Mouse (Mus musculus) hindbrain, embryonic 10.5 days (tissue): ENCODE measurements around the gene Slc7a15. TPM values are rescaled to one million over a fixed set of nuclear protein-coding genes. Genes with fewer than 3 reads are reported as not detected.

Source experiments
- DNase-seq: peaks from one replicate; pipeline ENCODE4 v3.0.0-alpha.2; 2017; ENCODE audit warnings: low spot score
- H3K27ac ChIP-seq: fragments of 300-500 bp; sonication (generic); 2 replicates; pipeline ENCODE4 v1.5.1; 2016; ENCODE audit warnings: mild to moderate bottlenecking, moderate library complexity
- H3K27me3 ChIP-seq: fragments of 300-500 bp; sonication (generic); 2 replicates; pipeline ENCODE4 v1.6.1; 2016; ENCODE audit warnings: mild to moderate bottlenecking; ENCODE audit not compliant: poor library complexity, insufficient read depth, severe bottlenecking
- H3K36me3 ChIP-seq: fragments of 300-500 bp; sonication (generic); 2 replicates; pipeline ENCODE4 v1.6.1; 2016; ENCODE audit warnings: mild to moderate bottlenecking, moderate library complexity
- H3K4me1 ChIP-seq: fragments of 300-500 bp; sonication (generic); replicated peaks from 2 replicates; pipeline ENCODE4 v1.6.1; 2016; ENCODE audit warnings: mild to moderate bottlenecking
- H3K4me3 ChIP-seq: fragments of 300-500 bp; sonication (generic); 2 replicates; pipeline ENCODE4 v1.5.1; 2016; ENCODE audit warnings: mild to moderate bottlenecking, moderate library complexity
- H3K9me3 ChIP-seq: fragments of 300-500 bp; sonication (generic); 2 replicates; pipeline ENCODE4 v1.6.1; 2016; ENCODE audit warnings: mild to moderate bottlenecking, moderate library complexity
- WGBS: fragments of 180-500 bp; shearing (Covaris S2); methylation state at CpG from one replicate; pipeline ENCODE4 v1.1.7; 2016; 5-methylcytosine and 5-hydroxymethylcytosine counted together
- polyA plus RNA-seq: library from polyadenylated mRNA; unstranded; fragments of >200 nt; fragmentation: Nextera tagmentation; extraction: Ambion mirVana; gene quantifications from 2 replicates; pipeline ENCODE4 v1.2.1, GENCODE M21; 2016

The Slc7a15 gene
- polyA plus RNA-seq, 1 experiment from 2014 or later: not detected

GRCm38 (mm10) chr12:8546801-8547200 lies 52.1 kb downstream of the Slc7a15 start:
- no peak for DNase-seq
- no peak overlapping the region for H3K27ac ChIP-seq
- H3K9me3 ChIP-seq: no peaks in the 10 kb centered on the region
- H3K4me1 ChIP-seq: 0 out of 2 replicates have a peak, but pooled peaks cover 4% of the 10 kb centered on the region
- H3K4me3 ChIP-seq: no peak overlapping the region
- 90% methylated on average over 6 of the region's 6 CpGs for WGBS
- no peaks in the 10 kb centered on the region for H3K27me3 ChIP-seq
- H3K36me3 ChIP-seq: no peaks in the 10 kb centered on the region

GRCm38 (mm10) chr12:8545066-8545610 lies 53.7 kb downstream of the Slc7a15 start:
- Histone ChIP-seq H3K9me3 (no peaks in the 10 kb centered on the region), H3K36me3 (no peaks in the 10 kb centered on the region), H3K4me1 (0 out of 2 replicates have a peak, but pooled peaks cover 4% of the 10 kb centered on the region), H3K4me3 (no peak overlapping the region), H3K27me3 (no peaks in the 10 kb centered on the region), H3K27ac (no peak overlapping the region)
- DNase-seq: no peak
- WGBS: 79% methylated on average over 5 of the region's 5 CpGs

- H3K27ac ChIP-seq: no peak overlapping the region
- 0 out of 2 replicates have a peak, but pooled peaks cover 3% of the 10 kb centered on the region for H3K9me3 ChIP-seq
- no peaks in the 10 kb centered on the region for H3K36me3 ChIP-seq
Measured at GRCm38 (mm10) chr12:8542371-8542770, 56.5 kb downstream of the Slc7a15 start.

GRCm38 (mm10) chr12:8539471-8539870 lies 59.4 kb downstream of the Slc7a15 start:
- H3K9me3 ChIP-seq: 0 out of 2 replicates have a peak, but pooled peaks cover 3% of the 10 kb centered on the region
- H3K36me3 ChIP-seq: no peaks in the 10 kb centered on the region
- H3K4me1 ChIP-seq: no peaks in the 10 kb centered on the region
- no peak overlapping the region for H3K27ac ChIP-seq
- WGBS: 89% methylated on average over 13 of the region's 13 CpGs
- no peaks in the 10 kb centered on the region for H3K27me3 ChIP-seq
- H3K4me3 ChIP-seq: no peak overlapping the region
- DNase-seq: no peak

More at GRCm38 (mm10) chr12:8542371-8542770, 56.5 kb downstream of the Slc7a15 start:
- WGBS: 90% methylated on average over 4 of the region's 4 CpGs
- H3K4me3 ChIP-seq: no peak overlapping the region
- DNase-seq: no peak
- 0 out of 2 replicates have a peak, but pooled peaks cover 2% of the 10 kb centered on the region for H3K4me1 ChIP-seq
- no peaks in the 10 kb centered on the region for H3K27me3 ChIP-seq

GRCm38 (mm10) chr12:8537291-8537690 lies 61.6 kb downstream of the Slc7a15 start:
- Histone ChIP-seq H3K9me3 (0 out of 2 replicates have a peak, but pooled peaks cover 3% of the 10 kb centered on the region), H3K27ac (no peak overlapping the region), H3K4me3 (no peak overlapping the region), H3K27me3 (no peaks in the 10 kb centered on the region), H3K4me1 (no peaks in the 10 kb centered on the region), H3K36me3 (no peaks in the 10 kb centered on the region)
- no peak for DNase-seq
- WGBS: 88% methylated on average over 5 of the region's 5 CpGs

- no peak overlapping the region for H3K27ac ChIP-seq
- no peaks in the 10 kb centered on the region for H3K4me1 ChIP-seq
- WGBS: 75% methylated on average over 9 of the region's 9 CpGs
- no peak for DNase-seq
- 0 out of 2 replicates have a peak, but pooled peaks cover 3% of the 10 kb centered on the region for H3K9me3 ChIP-seq
- no peak overlapping the region for H3K4me3 ChIP-seq
- H3K36me3 ChIP-seq: no peaks in the 10 kb centered on the region
- no peaks in the 10 kb centered on the region for H3K27me3 ChIP-seq
Measured at GRCm38 (mm10) chr12:8536221-8536965, 62.5 kb downstream of the Slc7a15 start.

DNA sequence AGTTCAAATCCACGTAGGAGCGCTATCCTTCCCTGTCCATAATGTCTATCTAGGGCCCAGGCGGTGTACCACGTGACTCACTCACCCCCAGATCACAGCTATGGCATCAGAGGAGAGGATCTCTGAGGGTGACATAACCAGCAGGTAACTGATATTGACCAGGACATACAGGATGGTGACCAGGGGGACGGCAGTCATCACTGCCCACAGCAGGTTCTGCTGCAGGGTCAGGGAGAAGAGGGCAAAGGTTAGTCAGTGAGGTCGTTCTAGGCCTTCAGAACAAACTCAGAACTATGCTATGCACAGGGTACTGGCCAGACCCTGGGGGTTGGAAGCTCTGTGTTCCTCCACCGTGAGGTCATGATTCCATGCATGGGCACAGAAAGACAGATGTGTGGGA lies 63.3 kb downstream of the Slc7a15 start:
- Histone ChIP-seq H3K4me1 (no peaks in the 10 kb centered on the region), H3K4me3 (no peak overlapping the region), H3K27me3 (no peaks in the 10 kb centered on the region), H3K27ac (no peak overlapping the region), H3K36me3 (no peaks in the 10 kb centered on the region), H3K9me3 (0 out of 2 replicates have a peak, but pooled peaks cover 3% of the 10 kb centered on the region)
- DNase-seq: no peak
- WGBS: 83% methylated on average over 7 of the region's 7 CpGs

DNA sequence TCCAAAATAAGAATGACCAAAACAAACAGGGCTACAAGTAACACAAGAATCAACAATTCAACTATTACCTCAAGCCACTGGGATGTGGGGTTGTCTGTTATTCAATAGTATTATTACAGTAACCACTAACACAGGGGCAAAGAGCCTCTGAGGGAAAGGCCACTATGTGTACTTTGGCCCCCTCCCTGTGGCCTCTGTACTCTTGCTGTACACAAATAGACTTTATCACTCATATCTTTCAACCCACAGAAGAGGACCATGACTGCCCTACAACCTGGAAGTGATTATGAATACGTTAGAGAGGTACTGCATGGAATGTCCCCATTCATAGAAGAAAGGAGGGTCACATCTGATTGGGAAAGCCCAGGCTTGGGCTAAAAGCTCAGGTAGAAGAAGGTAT lies 64.0 kb downstream of the Slc7a15 start:
- H3K4me1 ChIP-seq: no peaks in the 10 kb centered on the region
- no peak for DNase-seq
- no peak overlapping the region for H3K4me3 ChIP-seq
- H3K9me3 ChIP-seq: 0 out of 2 replicates have a peak, but pooled peaks cover 3% of the 10 kb centered on the region
- no peaks in the 10 kb centered on the region for H3K36me3 ChIP-seq
- 81% methylated on average over 1 of the region's 1 CpGs for WGBS
- no peaks in the 10 kb centered on the region for H3K27me3 ChIP-seq
- H3K27ac ChIP-seq: no peak overlapping the region

- Histone ChIP-seq H3K9me3 (no peaks in the 10 kb centered on the region), H3K27ac (no peak overlapping the region), H3K4me3 (no peak overlapping the region), H3K27me3 (no peaks in the 10 kb centered on the region), H3K36me3 (no peaks in the 10 kb centered on the region), H3K4me1 (no peaks in the 10 kb centered on the region)
- WGBS: 83% methylated on average over 5 of the region's 5 CpGs
- DNase-seq: no peak
Measured at GRCm38 (mm10) chr12:8527770-8528169, 71.1 kb downstream of the Slc7a15 start.

DNA sequence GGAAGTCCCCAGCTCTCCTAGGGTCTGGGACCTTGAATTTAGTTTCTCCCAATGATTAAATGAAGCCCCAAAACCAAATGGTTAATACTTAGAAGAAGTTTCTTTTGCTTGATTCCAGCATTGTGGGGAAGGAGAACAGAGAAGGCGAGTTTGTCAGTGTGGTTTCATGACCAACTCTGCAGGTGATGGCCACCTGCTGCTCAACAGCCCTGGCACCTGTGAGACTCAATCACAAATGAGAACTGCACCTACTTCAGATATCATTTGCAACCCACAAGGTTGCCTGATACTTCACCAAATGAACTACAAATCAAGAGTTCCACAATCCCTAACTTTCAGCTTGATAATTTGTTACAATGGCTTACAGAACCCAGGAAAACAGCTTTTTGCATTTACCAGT lies 71.7 kb downstream of the Slc7a15 start:
- no peak for DNase-seq
- Histone ChIP-seq H3K4me1 (no peaks in the 10 kb centered on the region), H3K36me3 (no peaks in the 10 kb centered on the region), H3K4me3 (no peak overlapping the region), H3K27me3 (no peaks in the 10 kb centered on the region), H3K9me3 (no peaks in the 10 kb centered on the region), H3K27ac (no peak overlapping the region)
- 73% methylated on average over 1 of the region's 1 CpGs for WGBS

GRCm38 (mm10) chr12:8524062-8524461 lies 74.8 kb downstream of the Slc7a15 start:
- DNase-seq: no peak
- 69% methylated on average over 5 of the region's 5 CpGs for WGBS
- H3K4me1 ChIP-seq: peaks cover 16% of the 10 kb centered on the region
- no peaks in the 10 kb centered on the region for H3K27me3 ChIP-seq
- H3K9me3 ChIP-seq: no peaks in the 10 kb centered on the region
- H3K4me3 ChIP-seq: no peak overlapping the region
- H3K27ac ChIP-seq: no peak overlapping the region
- H3K36me3 ChIP-seq: no peaks in the 10 kb centered on the region

DNA sequence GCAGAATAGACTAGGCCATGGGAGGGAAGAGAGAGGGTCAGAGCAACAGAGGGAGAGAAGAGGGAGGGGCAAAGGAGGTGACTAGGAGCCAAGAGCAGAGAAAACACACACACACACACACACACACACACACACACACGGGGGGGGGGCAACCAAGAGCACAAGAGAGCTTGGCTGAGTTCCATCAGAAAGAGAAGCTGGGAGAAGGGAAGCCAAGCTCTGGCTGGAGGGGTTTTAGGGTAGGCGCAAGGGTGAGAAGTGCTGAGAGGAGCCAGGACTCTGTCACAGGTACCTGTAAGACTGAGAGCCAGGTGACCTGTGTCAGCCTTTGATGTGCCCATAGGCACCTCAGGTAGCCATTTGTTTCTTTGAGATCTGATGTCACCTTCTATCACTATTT lies 76.2 kb downstream of the Slc7a15 start:
- Histone ChIP-seq H3K4me1 (peaks cover 16% of the 10 kb centered on the region), H3K27me3 (no peaks in the 10 kb centered on the region), H3K27ac (no peak overlapping the region), H3K4me3 (no peak overlapping the region), H3K36me3 (no peaks in the 10 kb centered on the region), H3K9me3 (no peaks in the 10 kb centered on the region)
- 67% methylated on average over 2 of the region's 2 CpGs for WGBS
- no peak for DNase-seq

GRCm38 (mm10) chr12:8521375-8522047 lies 77.4 kb downstream of the Slc7a15 start:
- Histone ChIP-seq H3K4me1 (peaks cover 16% of the 10 kb centered on the region), H3K4me3 (no peak overlapping the region), H3K27me3 (no peaks in the 10 kb centered on the region), H3K36me3 (no peaks in the 10 kb centered on the region), H3K9me3 (no peaks in the 10 kb centered on the region), H3K27ac (no peak overlapping the region; the same call in 1 of the 2 replicates)
- WGBS: 56% methylated on average over 12 of the region's 12 CpGs
- peak; percentile 23 for DNase-seq
